Mouse (Mus musculus): Measurements from ENCODE around the gene Olfr750.
"Not testable (repeated sequence)": the region's sequence is repeated elsewhere in the genome, so short reads cannot be mapped to it uniquely, and the experiment has no call there.

Gene Olfr750

GRCm38 (mm10) chr14:51074335-51074734, at the start of gene Olfr750:
TSS of gene Olfr750 (minus strand) at chr14:51074435.
- no peak for DNase-seq (ENCODE audit: low read depth, low spot score)

DNA sequence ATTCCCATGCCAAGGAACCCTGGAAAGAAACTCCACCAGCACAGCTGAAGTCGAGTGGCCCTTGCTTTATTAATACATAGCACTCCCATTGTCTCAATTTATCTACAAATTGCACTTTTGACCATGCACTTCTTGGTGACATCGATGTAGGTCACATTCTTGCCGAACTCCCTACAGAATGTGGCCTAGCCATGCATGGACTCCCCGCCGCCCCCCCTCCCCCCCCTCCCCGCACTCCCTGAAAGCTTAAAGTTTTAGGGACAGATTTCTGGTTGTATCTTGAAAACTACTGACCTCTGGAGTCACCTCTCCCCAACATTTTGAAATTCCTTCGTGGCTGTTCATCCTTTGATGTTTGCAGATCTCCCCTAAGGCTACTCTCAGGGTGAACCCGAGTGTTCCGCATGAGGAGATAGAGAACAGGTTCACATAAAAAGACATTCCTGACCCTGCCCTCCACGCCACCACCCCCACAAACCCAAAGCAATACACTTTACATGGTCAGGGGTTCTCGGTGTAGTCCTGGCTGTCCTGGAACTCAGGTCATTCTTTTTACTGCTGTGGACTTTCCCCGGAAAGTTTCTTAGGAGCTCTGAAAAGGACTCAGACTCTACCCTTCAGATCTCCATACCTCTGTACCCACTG, 39.8 kb upstream of the Olfr750 start, which contains the start of gene Eddm3b:
Gene Eddm3b, plus strand, starts transcription at position 511 of the 645 bp plus-strand sequence.
- no peak for DNase-seq (ENCODE audit: low read depth, low spot score)

DNA sequence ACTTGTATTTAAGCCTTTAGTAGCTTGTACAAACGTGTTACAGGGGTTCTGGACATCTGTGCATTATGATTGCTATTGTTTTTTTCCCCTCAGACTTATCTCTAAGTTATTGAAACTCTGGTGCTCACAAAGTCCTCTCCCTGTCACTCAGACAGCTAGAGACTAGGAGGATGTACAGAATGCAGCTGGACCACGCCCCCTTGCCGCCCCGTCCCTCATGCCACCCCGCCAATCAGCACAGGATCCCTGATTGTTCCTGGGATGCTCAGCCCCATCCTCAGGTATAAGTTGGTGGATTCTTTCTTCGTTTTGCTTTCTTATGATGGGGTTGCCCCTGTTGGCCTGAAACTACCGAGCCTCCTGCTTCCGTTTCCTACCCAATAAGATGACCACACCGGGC, 39.2 kb upstream of the Olfr750 start:
- no peak for DNase-seq (ENCODE audit: low read depth, low spot score)

- DNase-seq (ENCODE audit: low read depth, low spot score) = no peak
Observed at GRCm38 (mm10) chr14:51111966-51112365, 37.7 kb upstream of the Olfr750 start.

DNA sequence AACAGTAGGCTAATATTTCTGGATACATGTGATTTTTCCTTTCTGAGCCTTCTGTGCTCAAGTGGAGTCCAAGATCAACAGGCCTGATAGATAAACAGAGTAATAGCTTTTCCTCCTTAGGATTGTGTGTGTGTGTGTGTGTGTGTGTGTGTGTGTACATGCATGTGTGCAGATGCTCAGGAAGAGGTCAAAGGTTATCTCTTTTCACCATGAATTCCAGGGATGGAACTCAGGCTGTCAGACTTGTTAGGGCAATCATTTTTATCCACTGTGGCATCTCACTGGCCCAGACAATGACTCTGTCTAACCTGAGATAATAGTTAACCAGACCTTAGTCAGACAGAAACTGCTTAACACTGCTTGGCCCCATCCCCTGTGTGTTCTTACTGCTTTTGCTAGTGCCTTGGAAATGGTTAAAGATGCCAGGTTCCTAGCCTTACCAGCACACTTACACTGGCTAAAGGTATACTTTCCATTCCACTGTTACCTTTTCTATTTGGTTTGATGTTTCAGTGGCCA, 32.3 kb upstream of the Olfr750 start:
- no peak for DNase-seq (ENCODE audit: low read depth, low spot score)

DNA sequence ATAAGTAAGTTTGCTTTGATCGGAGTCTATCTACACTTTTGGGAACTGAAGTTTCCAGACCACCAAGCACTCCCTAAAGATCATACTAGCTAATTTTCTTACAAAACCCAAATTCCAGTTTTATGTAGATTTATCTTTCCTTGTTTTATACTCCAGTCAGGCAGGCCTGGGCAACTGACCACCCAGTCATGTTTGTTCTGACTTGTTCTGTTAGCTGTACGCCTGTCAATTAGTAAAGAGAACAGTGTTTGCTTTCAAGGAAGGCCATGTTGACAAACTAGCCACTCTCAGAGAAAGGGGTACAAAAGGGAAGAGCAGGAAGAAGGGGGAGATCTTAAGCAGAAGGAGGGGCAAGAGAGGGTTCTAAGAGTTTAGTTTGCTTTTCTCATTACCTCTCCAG, 30.1 kb upstream of the Olfr750 start:
- DNase-seq (ENCODE audit: low read depth, low spot score) = no peak

GRCm38 (mm10) chr14:51103217-51103616, 29.0 kb upstream of the Olfr750 start:
- no peak for DNase-seq (ENCODE audit: low read depth, low spot score)

- DNase-seq (ENCODE audit: low read depth, low spot score) = no peak
Observed at GRCm38 (mm10) chr14:51101284-51101683, 27.0 kb upstream of the Olfr750 start.

DNA sequence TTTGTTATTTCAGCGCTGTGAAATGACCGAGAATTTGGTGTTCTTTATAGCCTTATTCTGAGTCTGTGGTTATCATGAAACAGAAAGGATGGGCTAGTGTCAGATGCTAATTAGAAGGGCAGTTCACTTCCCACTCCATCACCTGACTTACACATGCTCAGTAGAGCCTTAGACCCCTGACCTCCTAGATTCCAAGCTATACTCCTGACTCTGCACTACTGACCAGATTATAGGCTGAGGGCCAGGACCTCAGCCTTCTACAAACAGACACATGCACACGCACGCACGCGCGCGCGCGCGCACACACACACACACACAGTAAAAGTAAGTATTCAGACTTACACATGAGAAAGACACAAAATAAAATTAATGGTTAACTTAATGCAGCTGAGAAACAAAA, 24.7 kb upstream of the Olfr750 start:
- no peak for DNase-seq (ENCODE audit: low read depth, low spot score)

GRCm38 (mm10) chr14:51098300-51098699, 24.1 kb upstream of the Olfr750 start:
- not testable (repeated sequence) for DNase-seq (ENCODE audit: low read depth, low spot score)

- DNase-seq (ENCODE audit: low read depth, low spot score) = no peak
Observed at GRCm38 (mm10) chr14:51095736-51096524, 21.7 kb upstream of the Olfr750 start.

DNA sequence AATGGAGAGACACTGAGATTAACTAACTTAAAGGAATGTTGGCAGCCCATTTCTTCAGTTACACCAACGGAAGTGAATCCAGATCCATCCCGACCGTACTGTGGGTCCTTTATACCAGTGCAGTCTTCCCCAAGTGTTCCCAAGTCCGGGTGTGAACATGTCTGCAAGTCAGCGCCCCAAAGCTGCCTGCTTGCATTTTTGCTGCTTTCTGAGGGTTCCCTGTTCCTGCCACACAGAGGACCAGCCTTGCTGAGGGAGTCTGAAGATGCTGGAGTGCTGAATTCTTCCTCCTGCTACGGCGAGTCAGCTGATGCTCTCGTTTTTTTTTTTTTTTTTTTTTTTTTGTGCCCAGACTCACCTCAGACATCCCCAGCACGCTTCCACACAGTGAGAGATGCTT, 20.7 kb upstream of the Olfr750 start:
- no peak for DNase-seq (ENCODE audit: low read depth, low spot score)

DNA sequence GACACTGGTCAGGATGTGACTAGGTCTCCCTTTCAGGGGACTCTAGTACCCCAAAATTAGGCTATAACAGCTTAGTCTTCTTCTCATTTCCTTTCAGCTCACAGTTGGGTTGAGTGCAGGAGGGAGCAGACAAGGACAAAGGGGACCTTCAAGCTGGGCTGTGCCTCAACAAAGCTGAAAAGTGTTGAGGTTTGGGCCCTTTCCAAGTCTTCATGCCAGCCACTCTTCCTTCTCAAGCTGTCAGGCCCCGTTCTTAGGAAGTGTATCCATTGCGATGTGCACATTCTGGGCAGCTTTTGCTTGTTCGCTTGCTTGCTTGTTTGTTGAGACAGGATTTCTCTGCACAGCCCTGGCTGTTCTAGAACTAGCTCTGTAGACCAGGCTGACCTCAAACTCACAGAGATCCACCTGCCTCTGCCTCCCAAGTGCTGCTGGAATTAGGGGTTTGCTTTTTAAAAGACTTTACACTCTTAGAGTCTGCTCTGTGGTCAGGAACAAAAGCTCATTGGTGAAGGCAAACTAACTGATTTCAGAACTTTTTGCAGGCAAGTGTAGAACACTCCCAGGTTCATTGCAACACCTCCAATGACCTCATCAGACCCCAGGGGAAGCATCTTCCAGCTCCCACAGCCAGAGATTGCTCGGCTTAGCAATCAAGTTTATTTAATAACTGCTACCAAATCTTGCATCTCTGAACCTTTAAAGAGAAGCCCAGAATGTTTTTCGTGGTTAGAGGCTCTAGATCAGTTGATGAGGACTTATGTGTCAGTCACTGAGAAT, 20.1 kb upstream of the Olfr750 start:
- no peak for DNase-seq (ENCODE audit: low read depth, low spot score)

DNA sequence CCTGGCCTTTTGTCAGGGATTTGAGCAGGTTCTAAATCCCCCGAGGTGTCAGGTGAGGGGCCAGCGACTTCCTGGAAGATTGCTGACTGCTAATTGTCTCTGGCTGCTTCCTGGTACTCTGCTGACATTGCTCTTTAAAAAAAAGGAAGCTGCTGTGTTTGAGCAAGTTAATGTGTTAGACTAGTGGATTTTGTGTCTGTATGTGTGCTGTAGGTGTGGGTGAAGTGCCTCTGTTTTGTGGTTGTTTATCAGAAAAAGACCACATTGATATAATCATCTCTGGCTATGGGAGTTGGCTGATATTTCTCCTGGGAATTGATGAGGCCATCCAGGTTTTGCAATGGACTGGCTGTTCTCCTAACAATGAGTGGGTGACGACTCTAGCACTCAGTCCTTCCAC, 19.3 kb upstream of the Olfr750 start:
- no peak for DNase-seq (ENCODE audit: low read depth, low spot score)

DNA sequence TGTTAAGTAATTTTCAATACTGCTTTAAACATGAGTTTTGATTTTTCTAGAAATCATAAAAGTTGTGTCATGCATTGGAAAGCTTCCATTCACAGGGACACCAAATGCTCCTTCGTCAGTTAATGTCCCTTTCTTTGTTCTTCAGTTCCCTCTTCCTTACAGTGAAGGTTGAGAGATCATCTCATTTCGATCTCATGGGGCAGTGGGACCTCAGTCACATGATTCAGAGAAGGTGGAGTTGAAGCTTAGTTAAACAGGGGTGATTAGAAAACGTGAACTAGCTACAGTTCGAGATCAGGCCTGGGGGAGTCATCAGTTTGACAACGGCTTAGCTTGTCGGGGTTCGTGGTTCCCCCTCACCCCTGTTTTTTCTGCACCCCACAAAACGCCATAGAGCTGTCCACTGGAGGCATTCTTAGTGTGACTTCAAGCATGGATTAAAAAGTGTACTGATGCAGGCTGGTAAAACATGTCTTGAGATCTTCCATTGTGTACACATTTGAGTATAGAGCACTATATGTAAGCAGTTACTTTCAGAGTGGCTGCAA, 17.9 kb upstream of the Olfr750 start:
- DNase-seq (ENCODE audit: low read depth, low spot score) = no peak

DNA sequence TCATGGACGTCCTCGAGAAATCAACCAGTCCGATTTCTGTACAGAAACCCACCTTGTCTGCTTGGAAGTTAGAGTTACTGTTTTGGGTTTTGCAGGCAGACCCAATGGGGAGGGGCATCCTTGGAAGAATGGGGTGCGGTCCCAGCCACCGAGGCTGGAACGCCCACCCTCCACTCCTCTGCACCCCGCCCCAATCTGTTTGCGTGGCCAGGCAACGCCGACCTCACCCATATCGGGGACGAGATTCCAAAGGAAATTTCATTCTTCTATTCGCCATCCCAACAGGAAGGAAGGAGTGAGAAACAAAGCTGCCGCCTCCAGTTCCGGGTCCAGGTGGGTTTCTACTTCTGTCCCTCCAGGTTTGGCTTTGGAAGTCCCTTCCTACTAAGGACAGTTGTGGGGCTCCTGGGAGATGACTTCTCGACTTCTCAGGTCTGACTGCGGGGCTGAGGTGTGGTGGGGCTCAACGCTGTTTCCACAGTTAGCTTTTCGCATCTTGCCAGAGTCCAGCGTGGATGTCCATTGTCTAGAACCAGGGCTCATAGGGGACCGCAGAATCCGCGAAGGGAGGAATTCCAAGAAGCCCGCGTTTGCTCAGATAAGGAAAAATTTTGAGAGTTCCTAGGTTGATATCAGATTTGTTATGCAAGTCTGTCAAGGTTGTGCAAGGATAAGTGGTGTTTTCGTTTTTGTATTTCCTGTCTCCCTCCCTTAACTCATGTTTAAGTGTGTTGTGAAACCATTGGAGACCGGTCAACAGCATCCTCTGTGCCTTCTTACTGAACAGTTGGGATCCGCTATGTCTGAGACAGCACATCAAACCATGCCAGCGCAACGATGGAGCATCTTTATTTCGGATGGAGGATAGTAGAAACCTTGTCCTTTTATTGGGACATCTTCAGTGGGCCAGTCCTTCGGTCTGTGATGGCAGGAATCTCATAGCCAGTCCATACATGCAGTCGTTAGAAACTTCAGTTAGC, 17.0 kb upstream of the Olfr750 start, which contains the start of the genes Rnase4 and Ang:
Gene Rnase4, plus strand, starts transcription at position 157 of the 980 bp plus-strand sequence.
Gene Ang, plus strand, starts transcription at position 230 of the 980 bp plus-strand sequence.
- DNase-seq (ENCODE audit: low read depth, low spot score) = no peak

- DNase-seq (ENCODE audit: low read depth, low spot score) = no peak
Observed at GRCm38 (mm10) chr14:51090077-51090781, 16.0 kb upstream of the Olfr750 start.

DNA sequence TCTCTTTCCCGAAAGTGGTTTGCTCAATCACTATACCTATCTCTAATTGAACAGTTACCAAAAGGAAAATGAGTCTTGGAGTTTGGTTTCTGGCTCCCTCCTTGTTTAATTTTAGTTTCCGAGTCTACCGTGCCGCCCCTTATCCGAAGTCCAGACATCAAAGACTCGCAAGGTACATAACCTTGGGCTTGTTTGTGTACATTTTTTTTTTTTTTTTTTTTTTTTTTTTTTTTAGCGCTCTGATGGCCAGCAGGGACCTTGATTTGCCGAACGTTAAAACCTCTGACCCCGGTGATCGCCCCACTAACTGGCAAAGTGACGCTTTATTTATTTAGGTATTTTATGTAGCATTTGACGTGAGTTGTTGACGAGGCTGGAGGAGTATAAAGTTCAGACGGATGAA, 15.4 kb upstream of the Olfr750 start:
- no peak for DNase-seq (ENCODE audit: low read depth, low spot score)

GRCm38 (mm10) chr14:51088970-51089673, 14.9 kb upstream of the Olfr750 start:
- peak; percentile 95 for DNase-seq (ENCODE audit: low read depth, low spot score)
